Mouse (Mus musculus) thymus, postnatal 10 days (tissue): Measurements from ENCODE around the gene Zfp101.

ENCODE experiments used
- DNase-seq, 2 experiments: peaks; one replicate each; pipeline ENCODE4 v3.0.0; 2021; ENCODE audit warnings: low spot score in 2 of 2

Zfp101 gene

GRCm38 (mm10) chr17:33394182-33395034, at the start of gene Zfp101:
Gene Zfp101 (minus strand): TSS chr17:33394641.
- DNase-seq = peak; percentile 75 to 76

DNA sequence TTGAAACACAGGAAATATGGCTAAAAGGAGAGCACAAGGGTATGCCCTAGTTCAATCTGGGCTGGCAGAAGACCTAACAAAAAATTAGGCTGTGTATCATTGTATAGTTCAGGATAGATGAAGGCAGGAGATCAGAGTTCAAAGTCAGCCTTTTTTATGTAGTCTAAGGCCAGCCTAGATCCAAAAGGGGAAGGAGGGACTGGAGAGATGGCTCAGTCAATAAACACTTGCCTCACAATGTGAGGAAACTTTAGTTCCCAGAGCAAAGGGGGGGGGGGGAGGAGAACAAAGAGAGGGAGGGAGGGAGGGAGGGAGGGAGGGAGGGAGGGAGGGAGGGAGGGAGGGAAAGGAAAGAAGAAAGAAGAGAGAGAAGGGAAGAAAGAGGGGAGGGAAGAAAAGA, 46.7 kb upstream of the Zfp101 start:
- no peak for DNase-seq

DNA sequence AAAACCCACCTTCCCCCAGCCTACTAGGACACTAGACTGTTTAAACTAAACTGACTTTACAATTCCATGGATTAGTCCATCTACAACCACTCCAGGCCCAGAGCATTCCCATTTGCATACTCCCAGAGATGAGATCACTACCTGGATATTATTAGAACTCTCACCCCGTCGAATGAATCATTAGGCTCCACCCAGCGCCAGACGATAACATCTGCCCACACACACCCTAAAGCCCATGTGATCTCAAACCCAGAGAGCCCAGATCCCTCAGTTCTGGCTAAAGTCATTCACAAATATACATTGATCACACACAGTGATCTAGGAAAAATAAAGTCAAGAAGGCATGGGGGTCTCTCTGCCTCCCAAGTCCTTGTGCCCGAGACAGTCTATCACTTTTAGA, 45.5 kb upstream of the Zfp101 start:
- no peak for DNase-seq

- DNase-seq = peak; percentile 52 to 81
Measured at GRCm38 (mm10) chr17:33439148-33439547, 44.7 kb upstream of the Zfp101 start.

DNA sequence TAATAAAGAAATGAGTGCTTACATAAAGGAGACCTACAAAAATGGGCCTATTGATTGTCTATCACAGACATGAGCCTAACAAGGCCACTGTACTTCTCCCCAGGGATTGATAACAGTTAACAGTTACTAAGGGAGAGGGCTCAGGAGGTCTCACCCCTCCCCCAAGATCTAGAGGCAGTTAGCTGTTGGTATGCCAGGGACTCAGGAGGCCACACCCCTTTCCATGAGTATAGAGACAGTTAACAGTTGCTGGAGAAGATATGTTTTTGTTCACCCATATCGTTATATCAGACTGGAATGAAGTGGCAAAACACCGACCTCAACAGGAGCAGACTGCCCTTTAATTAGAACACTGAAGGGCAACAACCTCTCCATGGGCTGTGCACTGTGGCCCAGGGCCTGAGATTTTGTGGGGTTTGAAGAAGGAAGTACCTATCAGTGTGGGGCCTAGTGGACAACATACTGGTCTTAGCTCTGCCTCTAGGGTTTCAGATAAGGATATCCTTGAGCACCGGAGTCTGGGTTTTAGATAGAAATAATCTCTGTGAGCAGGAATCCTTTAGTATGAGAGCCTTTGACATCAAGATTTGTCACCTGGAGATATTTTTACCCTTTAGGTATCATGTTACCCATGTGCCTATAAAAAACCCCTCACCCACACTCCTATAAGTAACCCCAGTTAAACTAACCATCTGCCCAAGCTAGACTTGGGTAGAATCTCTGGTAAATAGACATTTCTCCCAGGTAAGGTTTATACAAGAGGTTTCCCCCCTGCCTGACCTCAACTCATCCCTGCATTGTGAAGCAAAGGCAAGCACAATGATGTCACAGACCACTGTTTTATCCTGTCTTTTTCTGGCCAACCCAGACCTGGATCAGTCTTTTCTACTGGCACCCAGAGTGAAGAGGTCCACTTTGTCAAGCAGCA, 37.8 kb upstream of the Zfp101 start, which contains the start of gene Actl9:
Gene Actl9, plus strand, starts transcription at position 878 of the 928 bp plus-strand sequence.
- DNase-seq = no peak

- DNase-seq = no peak
Measured at GRCm38 (mm10) chr17:33392271-33392670, 2.2 kb downstream of the Zfp101 start.

DNA sequence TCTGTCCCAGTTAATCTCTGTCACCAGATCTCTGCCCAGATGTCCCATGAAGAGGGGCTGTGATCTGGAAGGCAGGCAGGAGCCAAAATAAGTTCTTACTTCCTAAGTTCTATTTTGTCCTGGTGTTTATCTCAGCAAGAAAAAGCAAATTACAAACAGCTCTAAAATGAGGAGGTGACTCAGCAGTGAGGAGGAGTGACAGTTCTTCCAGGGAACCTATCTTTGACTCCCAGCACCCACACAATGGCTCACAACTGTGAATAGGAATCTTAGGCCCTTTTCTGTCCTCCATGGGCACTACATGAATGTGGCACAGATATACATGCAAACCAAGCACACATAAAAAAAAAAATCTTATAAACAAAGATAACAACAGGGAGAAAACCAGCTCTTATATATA, 8.7 kb downstream of the Zfp101 start:
- DNase-seq = no peak

GRCm38 (mm10) chr17:33372795-33373194, 21.6 kb downstream of the Zfp101 start:
- no peak for DNase-seq

DNA sequence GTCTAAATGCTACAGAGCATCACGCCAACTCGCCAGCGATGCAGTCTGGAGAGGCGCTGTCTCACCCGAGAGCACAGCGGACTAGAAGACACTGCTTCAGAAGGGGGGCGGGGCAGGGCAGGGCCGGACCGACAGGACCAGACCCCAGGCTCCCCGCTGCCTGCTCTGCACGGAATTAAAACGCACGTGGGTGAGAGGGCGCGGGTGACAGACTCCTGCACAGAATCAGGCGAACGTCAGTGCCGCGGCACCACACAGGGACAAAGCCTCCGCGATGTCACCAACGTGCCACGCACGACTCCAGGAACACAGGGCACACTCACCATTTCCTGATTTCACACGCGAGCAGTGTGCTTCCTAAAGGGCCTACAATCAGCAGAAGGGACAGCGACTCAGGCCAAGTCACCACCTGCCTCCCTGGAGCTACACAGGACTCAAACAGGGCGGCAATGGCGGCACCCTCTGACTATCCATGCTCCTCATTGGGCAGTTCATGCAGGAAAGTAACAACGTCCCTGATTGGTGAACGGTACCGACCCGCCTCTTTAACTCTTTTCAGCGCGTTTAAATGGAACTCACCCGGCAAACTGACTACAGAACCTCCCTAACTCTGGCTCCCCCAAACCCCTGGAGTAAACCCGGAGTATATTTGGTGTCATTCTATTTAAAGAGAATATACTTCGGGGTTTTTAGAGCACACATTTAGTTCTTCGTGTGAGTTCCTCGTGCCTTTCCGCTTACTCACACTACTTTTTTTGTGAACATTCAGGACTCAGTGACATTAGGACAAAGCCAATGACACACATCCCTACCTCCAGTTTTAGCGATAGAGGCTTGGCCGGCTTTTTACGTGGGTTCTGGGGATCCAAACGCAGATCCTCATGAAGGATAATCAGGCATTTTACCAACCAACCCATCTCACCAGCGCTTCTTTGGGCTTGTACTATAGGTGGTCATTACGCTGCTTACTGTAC, 35.7 kb downstream of the Zfp101 start, which contains the start of gene Zfp81:
Gene Zfp81, minus strand, starts transcription at position 468 of the 974 bp plus-strand sequence.
- peak; percentile 72 to 75 for DNase-seq

- DNase-seq = no peak
Measured at GRCm38 (mm10) chr17:33352981-33353380, 41.5 kb downstream of the Zfp101 start.
